Mouse (Mus musculus) stomach, embryonic 14.5 days (tissue): ENCODE results near the gene Ptprb. TPM values are rescaled to one million over a fixed set of nuclear protein-coding genes. Genes with fewer than 3 reads are reported as not detected.

Experiments used
- ATAC-seq: fragments of 200-750 bp; cut with Nextera tagmentation; 2 replicates; pipeline ENCODE4 v1.8.0; 2017; ENCODE audit warnings: low read depth, moderate TSS enrichment; ENCODE audit not compliant: insufficient number of reproducible peaks, insufficient read depth, low FRiP score
- H3K27ac ChIP-seq: fragments of 300-500 bp; sonication (generic); 2 replicates; pipeline ENCODE4 v1.5.1; 2014; ENCODE audit warnings: mild to moderate bottlenecking, low read length, moderate library complexity, mixed read lengths
- H3K27me3 ChIP-seq: fragments of 300-500 bp; sonication (generic); 2 replicates; pipeline ENCODE4 v1.6.1; 2014; ENCODE audit warnings: low read length, control low read depth, mixed read lengths; ENCODE audit not compliant: control insufficient read depth, insufficient read depth
- H3K36me3 ChIP-seq: fragments of 300-500 bp; sonication (generic); 2 replicates; pipeline ENCODE4 v1.6.1; 2014; ENCODE audit warnings: mild to moderate bottlenecking, control low read depth, low read length, moderate library complexity, mixed read lengths; ENCODE audit not compliant: control insufficient read depth, insufficient read depth
- H3K4me1 ChIP-seq: fragments of 300-500 bp; sonication (generic); 2 replicates; pipeline ENCODE4 v1.6.1; 2014; ENCODE audit warnings: low read length, control low read depth, mixed read lengths; ENCODE audit not compliant: control insufficient read depth, insufficient read depth
- H3K4me2 ChIP-seq: fragments of 300-500 bp; sonication (generic); replicated peaks from 2 replicates; pipeline ENCODE4 v1.6.1; 2014; ENCODE audit warnings: low read depth, low read length, control low read depth
- H3K4me3 ChIP-seq: fragments of 300-500 bp; sonication (generic); 2 replicates; pipeline ENCODE4 v1.5.1; 2014; ENCODE audit warnings: low read depth, low read length, control low read depth
- H3K9ac ChIP-seq: fragments of 300-500 bp; sonication (generic); replicated peaks from 2 replicates; pipeline ENCODE4 v1.6.1; 2014; ENCODE audit warnings: low read depth, mild to moderate bottlenecking, control low read depth, low read length, moderate library complexity, mixed read lengths
- H3K9me3 ChIP-seq: fragments of 300-500 bp; sonication (generic); 2 replicates; pipeline ENCODE4 v1.6.1; 2016; ENCODE audit warnings: low read depth, low read length, control low read depth; ENCODE audit not compliant: control insufficient read depth
- WGBS: fragments of 180-500 bp; shearing (Covaris S2); extraction: QIAGEN DNeasy Blood & Tissue Kit; methylation state at CpG from one replicate; pipeline ENCODE4 v1.1.7; 2014; 5-methylcytosine and 5-hydroxymethylcytosine counted together
- polyA plus RNA-seq: library from polyadenylated mRNA; unstranded; fragments of >200 nt; fragmentation: Nextera tagmentation; extraction: Ambion mirVana; gene quantifications from 2 replicates; pipeline ENCODE4 v1.2.1, GENCODE M21; 2014

The Ptprb gene
- polyA plus RNA-seq, 1 experiment from 2014 or later: 5.9 TPM

GRCm38 (mm10) chr10:116393790-116394475 is 118.6 kb downstream of the Ptprb start:
- no peaks in the 10 kb centered on the region for H3K27me3 ChIP-seq
- H3K4me3 ChIP-seq: no peak overlapping the region
- 67% methylated on average over 9 of the region's 9 CpGs for WGBS
- H3K4me2 ChIP-seq: no peak overlapping the region
- no peak for ATAC-seq
- H3K9me3 ChIP-seq: no peaks in the 10 kb centered on the region
- H3K27ac ChIP-seq: no peak overlapping the region
- no peaks in the 10 kb centered on the region for H3K4me1 ChIP-seq
- no peaks in the 10 kb centered on the region for H3K36me3 ChIP-seq
- no peak overlapping the region for H3K9ac ChIP-seq

- 37% methylated on average over 4 of the region's 4 CpGs for WGBS
- no peak for ATAC-seq
- H3K27ac ChIP-seq: no peak overlapping the region
- no peaks in the 10 kb centered on the region for H3K9me3 ChIP-seq
- H3K9ac ChIP-seq: no peak overlapping the region
- no peaks in the 10 kb centered on the region for H3K36me3 ChIP-seq
- H3K4me3 ChIP-seq: no peak overlapping the region
- H3K4me2 ChIP-seq: no peak overlapping the region
- no peaks in the 10 kb centered on the region for H3K4me1 ChIP-seq
- H3K27me3 ChIP-seq: no peaks in the 10 kb centered on the region
Measured at GRCm38 (mm10) chr10:116394585-116394984, 119.3 kb downstream of the Ptprb start.

DNA sequence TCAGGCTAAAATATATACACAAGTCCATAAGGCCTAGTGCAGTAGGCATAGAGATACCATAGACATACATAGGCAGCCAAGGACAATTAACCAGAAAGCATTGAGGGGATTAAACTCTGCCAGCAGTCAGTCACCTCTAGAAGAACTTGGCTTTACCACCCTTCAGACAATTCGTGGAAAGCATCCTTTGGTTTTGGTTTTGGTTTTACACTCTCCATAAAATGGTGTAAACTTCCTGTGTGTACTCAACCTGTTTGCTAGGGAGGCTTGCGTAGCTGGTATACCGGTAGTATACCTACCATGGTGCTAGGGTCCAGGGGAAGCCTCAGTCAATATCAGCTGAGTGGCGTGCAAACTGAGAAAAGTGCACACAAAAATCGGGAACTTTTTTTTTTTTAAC is 121.0 kb downstream of the Ptprb start:
- Histone ChIP-seq H3K4me1 (no peaks in the 10 kb centered on the region), H3K9ac (no peak overlapping the region), H3K9me3 (no peaks in the 10 kb centered on the region), H3K27ac (no peak overlapping the region), H3K27me3 (no peaks in the 10 kb centered on the region), H3K4me3 (no peak overlapping the region), H3K36me3 (no peaks in the 10 kb centered on the region), H3K4me2 (no peak overlapping the region)
- ATAC-seq: no peak
- 73% methylated on average over 5 of the region's 5 CpGs for WGBS

- Histone ChIP-seq H3K9ac (no peak overlapping the region), H3K27ac (no peak overlapping the region), H3K9me3 (no peaks in the 10 kb centered on the region), H3K4me1 (no peaks in the 10 kb centered on the region), H3K4me2 (no peak overlapping the region), H3K27me3 (no peaks in the 10 kb centered on the region), H3K4me3 (no peak overlapping the region), H3K36me3 (no peaks in the 10 kb centered on the region)
- no peak for ATAC-seq
- 89% methylated on average over 13 of the region's 13 CpGs for WGBS
Measured at GRCm38 (mm10) chr10:116396966-116397365, 121.6 kb downstream of the Ptprb start.

DNA sequence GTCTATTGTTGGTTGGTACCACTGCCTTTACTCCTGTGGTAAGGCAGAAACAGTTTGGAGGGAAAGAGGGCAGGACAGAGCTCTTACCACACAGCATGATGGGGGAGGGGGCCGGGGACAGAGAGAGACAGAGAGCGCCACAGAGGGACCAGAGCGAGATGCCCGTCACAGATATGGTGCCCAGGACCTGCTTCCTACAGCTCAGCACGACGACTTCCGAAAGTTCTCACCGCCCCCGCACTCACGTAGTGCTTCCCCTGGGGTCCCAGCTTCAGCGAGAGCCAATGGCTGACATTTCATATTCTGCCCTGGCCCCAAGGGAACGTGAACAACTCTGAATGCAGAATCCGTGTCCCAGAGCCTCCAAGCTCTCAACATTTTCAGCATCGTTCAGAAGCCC is 122.2 kb downstream of the Ptprb start:
- no peak overlapping the region for H3K27ac ChIP-seq
- H3K27me3 ChIP-seq: no peaks in the 10 kb centered on the region
- H3K9ac ChIP-seq: no peak overlapping the region
- no peak overlapping the region; the same call in 1 of the 2 replicates for H3K4me2 ChIP-seq
- no peaks in the 10 kb centered on the region for H3K9me3 ChIP-seq
- no peak for ATAC-seq
- WGBS: 38% methylated on average over 14 of the region's 14 CpGs
- no peak overlapping the region for H3K4me3 ChIP-seq
- H3K4me1 ChIP-seq: no peaks in the 10 kb centered on the region
- H3K36me3 ChIP-seq: no peaks in the 10 kb centered on the region

GRCm38 (mm10) chr10:116397973-116398372 is 122.7 kb downstream of the Ptprb start:
- H3K9ac ChIP-seq: no peak overlapping the region
- no peaks in the 10 kb centered on the region for H3K4me1 ChIP-seq
- H3K9me3 ChIP-seq: no peaks in the 10 kb centered on the region
- H3K4me3 ChIP-seq: no peak overlapping the region
- no peak for ATAC-seq
- no peaks in the 10 kb centered on the region for H3K27me3 ChIP-seq
- no peak overlapping the region; the same call in 1 of the 2 replicates for H3K4me2 ChIP-seq
- H3K36me3 ChIP-seq: no peaks in the 10 kb centered on the region
- 50% methylated on average over 12 of the region's 12 CpGs for WGBS
- H3K27ac ChIP-seq: no peak overlapping the region

DNA sequence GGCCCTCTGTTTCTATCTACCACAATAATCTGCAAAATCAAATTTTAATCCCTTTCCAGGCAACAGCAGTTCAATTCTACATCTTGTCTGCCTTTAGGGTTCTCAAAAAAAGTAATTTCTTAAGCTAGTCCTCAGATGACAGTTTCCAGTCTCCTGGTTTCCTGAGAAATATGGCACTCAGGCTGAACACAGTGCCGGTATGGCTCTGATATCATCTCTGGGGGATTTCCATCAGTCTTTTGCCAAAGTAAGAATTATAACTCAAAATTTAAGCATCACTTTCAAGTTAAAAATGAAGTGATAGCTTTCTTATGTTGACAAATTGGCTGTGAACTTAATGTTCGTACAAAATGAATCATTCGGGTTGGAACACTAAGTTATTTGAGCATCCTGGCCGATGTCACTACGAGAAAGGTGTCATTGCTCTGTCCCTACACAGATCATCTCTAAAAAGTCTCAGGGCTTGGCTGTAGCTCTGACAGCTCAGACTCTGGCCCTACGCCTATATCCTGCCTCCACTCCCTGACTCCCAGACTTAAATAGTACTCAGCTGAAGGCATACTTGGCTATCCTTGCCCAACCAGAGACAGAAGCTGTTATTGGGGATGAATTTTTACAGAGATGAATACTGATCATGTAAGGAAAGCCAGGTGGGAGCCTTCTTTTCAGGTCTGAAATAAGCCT is 127.6 kb downstream of the Ptprb start:
- Histone ChIP-seq H3K36me3 (no peaks in the 10 kb centered on the region), H3K27ac (no peak overlapping the region), H3K27me3 (no peaks in the 10 kb centered on the region), H3K9ac (no peak overlapping the region), H3K4me1 (no peaks in the 10 kb centered on the region), H3K4me2 (no peak overlapping the region), H3K9me3 (no peaks in the 10 kb centered on the region), H3K4me3 (no peak overlapping the region)
- 76% methylated on average over 6 of the region's 6 CpGs for WGBS
- no peak for ATAC-seq

GRCm38 (mm10) chr10:116403679-116404078 is 128.4 kb downstream of the Ptprb start:
- H3K4me3 ChIP-seq: no peak overlapping the region
- no peak overlapping the region for H3K4me2 ChIP-seq
- ATAC-seq: no peak
- H3K27me3 ChIP-seq: no peaks in the 10 kb centered on the region
- 35% methylated on average over 4 of the region's 4 CpGs for WGBS
- H3K9ac ChIP-seq: no peak overlapping the region
- H3K9me3 ChIP-seq: no peaks in the 10 kb centered on the region
- no peak overlapping the region for H3K27ac ChIP-seq
- no peaks in the 10 kb centered on the region for H3K4me1 ChIP-seq
- no peaks in the 10 kb centered on the region for H3K36me3 ChIP-seq
